1 mouse cellular context compared by ENCODE assay signal in the genomic region with DNA sequence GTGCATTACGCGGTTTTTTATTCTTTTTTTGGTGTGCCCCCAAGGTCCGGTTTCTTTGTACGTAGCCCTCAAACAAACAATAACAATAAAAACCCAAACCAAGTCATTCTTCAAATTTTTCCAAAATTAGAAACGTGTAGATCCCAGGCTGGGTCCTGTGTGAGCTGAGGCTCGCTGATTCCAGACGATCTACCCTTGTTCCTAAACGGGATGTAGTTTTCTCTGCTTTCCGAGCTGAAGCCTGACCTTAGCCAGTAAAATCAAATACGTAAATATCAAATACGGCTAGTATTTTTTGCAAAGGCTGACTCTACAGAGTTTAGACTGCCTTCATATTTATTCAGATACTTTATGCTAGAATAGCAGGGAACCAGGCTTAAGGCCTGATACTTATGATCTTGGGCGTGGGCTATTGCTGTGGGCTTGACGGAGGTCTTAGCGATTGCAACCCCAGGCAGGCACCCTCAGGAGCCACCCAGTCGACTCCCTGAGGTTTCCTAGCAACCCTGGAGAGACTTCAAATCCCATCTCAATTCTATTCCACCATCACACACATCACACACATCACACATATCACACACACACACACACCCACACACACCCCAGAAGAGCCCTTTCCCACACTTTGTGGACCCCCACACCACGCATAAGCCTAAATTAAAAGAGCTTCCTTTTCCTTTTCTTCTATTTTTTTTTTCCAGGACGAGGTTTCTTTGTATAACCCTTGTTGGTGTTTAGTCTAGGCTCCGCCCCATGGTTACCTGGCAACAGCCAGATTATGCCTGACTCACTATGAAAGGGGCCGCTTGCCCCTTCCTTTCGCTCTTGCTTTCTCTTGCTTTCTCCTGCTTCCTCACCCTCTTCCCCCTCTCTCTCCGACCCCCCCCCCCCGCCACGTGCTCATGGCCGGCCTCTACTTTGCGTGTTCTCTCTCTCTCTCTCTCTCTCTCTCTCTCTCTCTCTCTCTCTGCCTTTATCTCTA.
TF ChIP-seq lines count a peak whose summit lies in the region.

No protein-coding gene starts in this region.

TF ChIP-seq in C2C12, 6 proteins besides CTCF, POLR2A, EP300 and RAD21:
- TF ChIP-seq MAX (IDR thresholded peaks at IDR 0.05) (peak; percentile 53), CEBPB (IDR thresholded peaks at IDR 0.05; ENCODE audit: low read depth) (no peak), MYOG (IDR thresholded peaks at IDR 0.05; ENCODE audit: control insufficient read depth, extremely low read depth, insufficient read length) (no peak), USF1 (IDR thresholded peaks at IDR 0.05; ENCODE audit: low read depth) (peak; percentile 2)
